Mouse (Mus musculus) lung, adult 18-20 months (tissue): ENCODE measurements around the gene St3gal4.
A peak's percentile ranks its signal among the peaks of the same experiment; 100 is the strongest.

Experiments
- DNase-seq, 2 experiments: peaks; one replicate each; pipeline ENCODE4 v3.0.0; 2022; ENCODE audit warnings: mixed read lengths in 2 of 2

St3gal4 gene

GRCm38 (mm10) chr9:35105884-35106880 lies 12.9 kb downstream of the St3gal4 start:
- peak in 1 of 2 experiments; percentile 4 for DNase-seq

- DNase-seq, result peak in 1 of 2 experiments; percentile 1
These were observed 13.6 kb downstream of the St3gal4 start for GRCm38 (mm10) chr9:35105438-35105837.

GRCm38 (mm10) chr9:35104711-35105110 lies 14.4 kb downstream of the St3gal4 start:
- no peak for DNase-seq

GRCm38 (mm10) chr9:35098762-35099161 lies 20.3 kb downstream of the St3gal4 start:
- peak; percentile 33 to 41 for DNase-seq

- peak in 1 of 2 experiments; percentile 2 for DNase-seq
These were observed 21.2 kb downstream of the St3gal4 start for GRCm38 (mm10) chr9:35097901-35098300.

GRCm38 (mm10) chr9:35095726-35096125 lies 23.3 kb downstream of the St3gal4 start:
- peak in 1 of 2 experiments; percentile 5 for DNase-seq

- DNase-seq, result no peak
These were observed 25.7 kb downstream of the St3gal4 start for GRCm38 (mm10) chr9:35093350-35093749.

- no peak for DNase-seq
These were observed 26.2 kb downstream of the St3gal4 start for GRCm38 (mm10) chr9:35092904-35093303.

- no peak for DNase-seq
These were observed 57.6 kb downstream of the St3gal4 start for GRCm38 (mm10) chr9:35061446-35061845.

GRCm38 (mm10) chr9:35059881-35060280 lies 59.2 kb downstream of the St3gal4 start:
- no peak for DNase-seq

- peak in 1 of 2 experiments; percentile 43 for DNase-seq
These were observed 60.3 kb downstream of the St3gal4 start for GRCm38 (mm10) chr9:35058596-35059354.

- DNase-seq, result no peak
These were observed 60.9 kb downstream of the St3gal4 start for GRCm38 (mm10) chr9:35058186-35058585.

GRCm38 (mm10) chr9:35057631-35058030 lies 61.4 kb downstream of the St3gal4 start:
- no peak for DNase-seq

GRCm38 (mm10) chr9:35056611-35057010 lies 62.5 kb downstream of the St3gal4 start:
- DNase-seq, result no peak

GRCm38 (mm10) chr9:35055528-35056330 lies 63.3 kb downstream of the St3gal4 start:
- DNase-seq, result no peak

GRCm38 (mm10) chr9:35053669-35054068 lies 65.4 kb downstream of the St3gal4 start:
- no peak for DNase-seq

- no peak for DNase-seq
These were observed 66.0 kb downstream of the St3gal4 start for GRCm38 (mm10) chr9:35053081-35053480.

GRCm38 (mm10) chr9:35052671-35053070 lies 66.4 kb downstream of the St3gal4 start:
- DNase-seq, result no peak

- no peak for DNase-seq
These were observed 67.4 kb downstream of the St3gal4 start for GRCm38 (mm10) chr9:35051666-35052065.

GRCm38 (mm10) chr9:35050701-35051454 lies 68.2 kb downstream of the St3gal4 start:
- no peak for DNase-seq

GRCm38 (mm10) chr9:35049891-35050527 lies 69.1 kb downstream of the St3gal4 start:
- no peak for DNase-seq
